Comparison of ENCODE assay signal across 8 mouse cellular contexts in the genomic region with DNA sequence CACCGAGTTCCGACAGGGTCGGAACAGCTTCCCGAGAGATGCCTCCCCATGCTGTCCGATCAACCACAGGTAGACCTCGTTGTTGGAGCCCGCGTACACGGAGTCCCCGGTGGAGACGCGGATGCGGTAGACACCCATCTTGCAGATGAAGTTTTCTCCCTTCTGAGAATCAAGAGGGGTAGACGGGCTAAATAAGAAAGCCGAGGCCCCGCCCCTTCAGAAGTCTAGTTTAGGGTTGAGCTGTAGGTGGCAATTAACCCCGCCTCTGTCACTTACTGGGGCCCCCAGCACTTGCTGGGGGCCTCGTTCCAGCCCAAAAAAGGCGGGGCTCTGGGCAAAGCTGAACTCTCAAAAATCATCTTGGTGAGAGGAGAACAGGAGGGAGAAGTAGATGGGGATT. TPM values are rescaled to one million over a fixed set of nuclear protein-coding genes. Genes with fewer than 3 reads are reported as not detected.
DNase-seq lines count a peak whose midpoint lies in the region; ATAC-seq and TF ChIP-seq lines count a peak whose summit lies in the region.

Gene Alox15, minus strand, starts transcription at position 164 of the 400 bp plus-strand sequence.

- no peak for TF ChIP-seq CTCF in bone marrow macrophage, adult 2 months (IDR thresholded peaks at IDR 0.05; ENCODE audit: low read depth, low read length)

- H3K9ac ChIP-seq in lung, embryonic 15.5 days, result no peak within 1 kb of the TSS
- H3K9ac ChIP-seq in stomach, embryonic 16.5 days (ENCODE audit: low read length), result peak within 1 kb of the TSS; percentile 39

- no peak within 1 kb of the TSS for H3K27ac ChIP-seq in bone marrow macrophage, adult 2 months (ENCODE audit: insufficient read depth, low read depth, low read length)
- H3K27ac ChIP-seq in lung, embryonic 15.5 days, result no peak within 1 kb of the TSS
- no peak within 1 kb of the TSS for H3K27ac ChIP-seq in stomach, embryonic 16.5 days (ENCODE audit: low read length)

- DNase-seq in B cell, adult 2 months, result peak; percentile 12 to 13
- peak; percentile 3 to 11 for DNase-seq in heart, postnatal 36 days
- DNase-seq in left cerebral cortex, postnatal 25 days (ENCODE audit: low spot score in 2 of 2), result no peak
- DNase-seq in gastrocnemius, postnatal 25 days, result no peak

- H3K36me3 ChIP-seq in lung, embryonic 15.5 days, result no peaks in the 10 kb centered on the region
- no peaks in the 10 kb centered on the region for H3K36me3 ChIP-seq in stomach, embryonic 16.5 days (ENCODE audit: control insufficient read depth, insufficient read depth, low read length)

- intact Hi-C loops in heart, postnatal 36 days (cut with DNase I), result no loop called here
- intact Hi-C loops in left cerebral cortex, postnatal 25 days (cut with DNase I), result loop anchor here (10.0 kb wide), 1 partner anchor 267 kb away; no protein-coding TSS in a partner anchor

- H3K9me3 ChIP-seq in lung, embryonic 15.5 days, result no peaks in the 10 kb centered on the region
- no peaks in the 10 kb centered on the region for H3K9me3 ChIP-seq in stomach, embryonic 16.5 days (replicated peaks; ENCODE audit: control insufficient read depth, low read length)

- H3K4me1 ChIP-seq in bone marrow macrophage, adult 2 months (ENCODE audit: control insufficient read depth, insufficient read depth, low read length), result no peaks in the 10 kb centered on the region; the same call in 1 of the 2 replicates
- 0 out of 2 replicates have a peak, but pooled peaks cover 7% of the 10 kb centered on the region for H3K4me1 ChIP-seq in lung, embryonic 15.5 days
- 0 out of 2 replicates have a peak, but pooled peaks cover 12% of the 10 kb centered on the region for H3K4me1 ChIP-seq in stomach, embryonic 16.5 days (ENCODE audit: control insufficient read depth, insufficient read depth, low read length)

- WGBS in lung, embryonic 15.5 days, result 1% methylated on average over 19 of the region's 19 CpGs
- WGBS in stomach, embryonic 16.5 days, result under 1% methylated on average over 19 of the region's 19 CpGs

- no peak for ATAC-seq in lung, embryonic 15.5 days (ENCODE audit: borderline replicate concordance, extremely low read depth, low FRiP score, low TSS enrichment)
- no peak for ATAC-seq in stomach, embryonic 16.5 days (ENCODE audit: insufficient read depth, low FRiP score)
- no peak for ATAC-seq in granulocyte monocyte progenitor cell, adult 5-6 weeks (replicated peaks; ENCODE audit: poor library complexity, severe bottlenecking)

- H3K27me3 ChIP-seq in lung, embryonic 15.5 days, result peaks cover 59% of the 10 kb centered on the region
- peaks cover 44% of the 10 kb centered on the region for H3K27me3 ChIP-seq in stomach, embryonic 16.5 days (ENCODE audit: control insufficient read depth, insufficient read depth, low read length)

- H3K4me2 ChIP-seq in lung, embryonic 15.5 days, result peak within 1 kb of the TSS; percentile 49
- H3K4me2 ChIP-seq in stomach, embryonic 16.5 days (ENCODE audit: low read depth, low read length), result peak within 1 kb of the TSS; percentile 66

- H3K4me3 ChIP-seq in bone marrow macrophage, adult 2 months (ENCODE audit: insufficient read depth, low read length), result peak within 1 kb of the TSS; percentile 48
- peak within 1 kb of the TSS; percentile 20 for H3K4me3 ChIP-seq in lung, embryonic 15.5 days
- H3K4me3 ChIP-seq in stomach, embryonic 16.5 days (replicated peaks; ENCODE audit: low read length), result peak within 1 kb of the TSS; percentile 35

- TF ChIP-seq POLR2A in bone marrow macrophage, adult 2 months (IDR thresholded peaks at IDR 0.05; ENCODE audit: borderline replicate concordance, low read depth, low read length), result no peak

RNA-seq across cellular contexts. Expression of gene Alox15, which starts in this region (rescaled TPM):
- 0.46 TPM in 1 of 2 replicates, not detected in the other for polyA plus RNA-seq in bone marrow macrophage, adult 2 months (2012; ENCODE audit: insufficient read depth, insufficient read length, missing spikeins)
- 10 to 100 TPM in 1 of 2 experiments, 1 to 10 TPM in 1; 5.4 to 10.2 TPM for total RNA-seq in heart, postnatal 36 days (2021)
- 0.45 and 0.93 TPM in 2 replicates for polyA plus RNA-seq in lung, embryonic 15.5 days (2015; fragmentation: Nextera tagmentation; extraction: Ambion mirVana)
- 12.7 and 19.7 TPM in 2 replicates for polyA plus RNA-seq in stomach, embryonic 16.5 days (2015; fragmentation: Nextera tagmentation; extraction: Ambion mirVana)
- not detected for total RNA-seq in left cerebral cortex, postnatal 25 days (2021)
- total RNA-seq in gastrocnemius, postnatal 25 days (2021), result under 1 TPM in 1 of 2 experiments, not detected in 1; 0.91 TPM
- not detected in 2 replicates for total RNA-seq in granulocyte monocyte progenitor cell, adult 5-6 weeks (2014; fragmentation: Nextera tagmentation)
- 0.62 and 0.82 TPM in 2 replicates for total RNA-seq in granulocyte monocyte progenitor cell, adult 5-6 weeks (2017)

Comparison
In these comparisons a context has a peak if more than half of its experiments do, and no peak if none do; other contexts are left out.
1. DNase-seq: peak in B cell, adult 2 months (2 of 2) and heart, postnatal 36 days (2 of 2); none in left cerebral cortex, postnatal 25 days (0 of 2) and gastrocnemius, postnatal 25 days (single experiment).
2. Peak in every context shown above with its lines, with median percentiles within 50 percentile points of each other: H3K4me3 ChIP-seq.